ENCODE assay signal across 25 mouse cellular contexts in the genomic region with DNA sequence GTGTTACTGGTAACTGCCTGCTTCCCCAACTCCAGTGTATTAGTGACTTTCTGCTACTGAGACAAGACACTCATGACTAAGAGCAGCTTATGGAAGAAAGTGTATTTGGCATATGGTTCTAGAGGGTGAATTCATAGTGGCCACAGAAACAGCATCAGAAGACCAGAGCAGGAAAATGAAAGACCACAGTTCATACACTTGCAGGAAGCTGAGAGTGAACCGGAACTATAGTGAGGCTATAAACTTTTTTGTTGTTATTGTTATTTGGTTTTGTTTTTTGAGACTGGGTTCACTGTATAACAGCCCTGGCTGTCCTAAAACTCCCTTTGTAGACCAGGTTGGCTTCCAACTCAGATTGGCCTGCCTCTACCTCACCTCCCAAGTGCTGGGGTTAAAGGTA.
"Had no signal": no experiment of that assay in that cellular context is flagged by ENCODE, and none has a peak within 500 bp of the region (broad histone marks: within the 10 kb centered on the region; RNA-seq: fewer than 3 reads in every experiment).

No protein-coding gene starts in this region.

- DNase-seq: gastrocnemius, adult 2 months; gastrocnemius, postnatal 14 days; gastrocnemius, postnatal 36 days; heart, adult 2 months; heart, postnatal 10 days; heart, postnatal 4 days; kidney, adult 2 months; kidney, adult 9 months; kidney, postnatal 14 days; kidney, postnatal 36 days; layer of hippocampus, adult 9-11 months; layer of hippocampus, postnatal 36 days; liver; liver, embryonic 13.5 days had no signal

- H3K36me3 ChIP-seq: intestine, embryonic 15.5 days had no signal

- H3K27me3 ChIP-seq: heart, embryonic 12.5 days; hindbrain, embryonic 12.5 days; intestine, embryonic 15.5 days; kidney, embryonic 15.5 days; limb, embryonic 12.5 days; liver, embryonic 13.5 days had no signal

- H3K27ac ChIP-seq: heart, adult 2 months; heart, embryonic 10.5 days; hindbrain, embryonic 10.5 days; hindbrain, embryonic 12.5 days; hindbrain, embryonic 14.5 days; intestine, embryonic 15.5 days; kidney, embryonic 15.5 days; kidney, postnatal 0 days; left cerebral cortex, adult 2 months; limb, embryonic 10.5 days; limb, embryonic 12.5 days; liver, embryonic 13.5 days had no signal

- H3K9me3 ChIP-seq: heart, embryonic 10.5 days; heart, embryonic 12.5 days; hindbrain, embryonic 10.5 days; hindbrain, embryonic 12.5 days; intestine, embryonic 15.5 days; kidney, embryonic 15.5 days; limb, embryonic 10.5 days; limb, embryonic 12.5 days; liver, embryonic 13.5 days had no signal

- H3K4me3 ChIP-seq: gastrocnemius, adult 2 months; heart, adult 2 months; heart, embryonic 10.5 days; heart, embryonic 12.5 days; hindbrain, embryonic 10.5 days; hindbrain, embryonic 12.5 days; intestine, embryonic 15.5 days; kidney, embryonic 15.5 days; left cerebral cortex, adult 2 months; limb, embryonic 10.5 days; limb, embryonic 12.5 days; liver, embryonic 13.5 days had no signal
